Mouse (Mus musculus): ENCODE measurements around the gene Stk32c. TPM values are rescaled to one million over a fixed set of nuclear protein-coding genes. Genes with fewer than 3 reads are reported as not detected.

Gene Stk32c
- polyA plus RNA-seq, 1 experiment from 2014 or later: 0.16 TPM

DNA sequence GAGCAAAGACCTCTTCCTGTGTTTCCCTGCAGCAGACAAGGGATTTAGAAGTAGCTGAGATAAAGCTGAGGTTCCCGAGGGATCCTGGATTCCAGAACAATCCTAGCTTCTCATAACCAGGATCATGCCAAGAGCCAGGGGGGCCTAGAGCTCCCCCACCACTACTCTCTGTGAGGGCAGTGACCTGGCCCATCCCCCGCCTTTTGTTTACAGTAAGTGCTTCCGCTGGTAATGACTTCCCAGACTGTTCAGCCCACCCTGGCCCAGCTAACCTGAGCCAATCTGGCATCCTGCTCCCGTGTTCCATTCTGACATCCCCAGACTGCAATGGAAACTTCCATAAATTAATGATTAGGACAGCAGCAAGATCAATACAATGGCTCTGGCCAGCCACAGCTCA, 65.7 kb downstream of the Stk32c start:
- peaks cover 10% of the 10 kb centered on the region; the same call in 1 of the 2 replicates for H3K4me1 ChIP-seq (ENCODE audit: insufficient read depth)
- no peaks in the 10 kb centered on the region for H3K36me3 ChIP-seq (ENCODE audit: insufficient read depth)
- no peak overlapping the region for H3K27ac ChIP-seq (ENCODE audit: low read depth)
- no peak for TF ChIP-seq CTCF (IDR thresholded peaks at IDR 0.05; ENCODE audit: low read depth)
- 9% methylated on average over 4 of the region's 4 CpGs for WGBS
- DNase-seq: no peak
- ATAC-seq (ENCODE audit: insufficient read depth): no peak
- H3K9ac ChIP-seq: no peak overlapping the region
- H3K27me3 ChIP-seq (ENCODE audit: insufficient read depth, low read length): no peaks in the 10 kb centered on the region
- no peak overlapping the region for H3K4me3 ChIP-seq (ENCODE audit: low read depth, low read length)
- no peak overlapping the region for H3K4me2 ChIP-seq
- no peaks in the 10 kb centered on the region for H3K9me3 ChIP-seq (ENCODE audit: low read depth, low read length)

DNA sequence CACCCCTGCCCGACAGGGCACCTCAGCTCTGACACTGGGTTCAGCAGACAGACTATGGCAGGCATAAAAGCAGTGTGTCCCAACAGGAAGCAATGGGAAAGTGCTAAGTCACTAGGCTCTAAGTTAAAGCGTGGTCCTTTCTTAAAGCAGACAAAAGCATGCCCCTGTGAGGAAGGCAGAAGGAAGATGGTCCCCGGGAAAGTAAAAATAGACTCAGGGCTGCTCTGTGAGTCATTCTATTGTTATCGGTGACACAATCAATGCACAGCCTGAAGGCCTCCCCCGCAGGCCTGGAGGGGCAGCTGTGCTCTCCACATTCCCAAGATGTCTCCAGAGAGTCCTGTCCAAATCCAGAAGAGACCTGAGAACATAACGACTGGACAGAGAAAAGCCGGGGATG, 67.2 kb downstream of the Stk32c start:
- DNase-seq (no peak), ATAC-seq (ENCODE audit: insufficient read depth) (no peak)
- H3K9ac ChIP-seq: no peak overlapping the region
- no peak overlapping the region for H3K4me3 ChIP-seq (ENCODE audit: low read depth, low read length)
- no peak overlapping the region for H3K27ac ChIP-seq (ENCODE audit: low read depth)
- H3K4me1 ChIP-seq (ENCODE audit: insufficient read depth): 0 out of 2 replicates have a peak, but pooled peaks cover 4% of the 10 kb centered on the region
- WGBS: 55% methylated on average over 7 of the region's 7 CpGs
- H3K27me3 ChIP-seq (ENCODE audit: insufficient read depth, low read length): no peaks in the 10 kb centered on the region
- no peak overlapping the region for H3K4me2 ChIP-seq
- TF ChIP-seq CTCF (IDR thresholded peaks at IDR 0.05; ENCODE audit: low read depth): no peak
- no peaks in the 10 kb centered on the region for H3K9me3 ChIP-seq (ENCODE audit: low read depth, low read length)
- no peaks in the 10 kb centered on the region for H3K36me3 ChIP-seq (ENCODE audit: insufficient read depth)

DNA sequence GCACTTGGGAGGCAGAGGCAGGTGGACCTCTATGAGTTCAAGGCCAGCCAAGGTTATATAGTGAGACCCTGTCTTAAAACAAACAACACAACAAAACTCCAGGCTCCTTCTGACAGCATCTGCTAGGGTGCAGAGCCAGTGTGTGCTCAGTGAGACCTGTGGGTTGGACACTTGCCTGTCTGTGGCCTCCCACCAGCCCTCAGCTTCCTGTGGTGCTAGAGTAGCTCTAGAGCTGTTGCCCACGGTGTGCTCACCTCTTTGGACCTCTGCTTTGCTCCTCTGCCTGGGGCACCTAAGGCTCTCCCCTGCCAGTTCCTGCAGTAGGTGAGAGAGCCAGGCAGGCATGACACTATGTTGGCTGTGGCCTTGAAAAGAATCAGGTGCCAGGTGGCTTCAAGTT, 69.3 kb downstream of the Stk32c start:
- ATAC-seq (ENCODE audit: insufficient read depth) (no peak), DNase-seq (no peak)
- TF ChIP-seq CTCF (IDR thresholded peaks at IDR 0.05; ENCODE audit: low read depth): no peak
- Histone ChIP-seq H3K4me1 (ENCODE audit: insufficient read depth) (0 out of 2 replicates have a peak, but pooled peaks cover 4% of the 10 kb centered on the region), H3K27ac (ENCODE audit: low read depth) (no peak overlapping the region), H3K4me3 (ENCODE audit: low read depth, low read length) (no peak overlapping the region), H3K27me3 (ENCODE audit: insufficient read depth, low read length) (no peaks in the 10 kb centered on the region), H3K36me3 (ENCODE audit: insufficient read depth) (no peaks in the 10 kb centered on the region), H3K9ac (no peak overlapping the region), H3K4me2 (no peak overlapping the region), H3K9me3 (ENCODE audit: low read depth, low read length) (no peaks in the 10 kb centered on the region)
- WGBS: 42% methylated on average over 1 of the region's 1 CpGs

DNA sequence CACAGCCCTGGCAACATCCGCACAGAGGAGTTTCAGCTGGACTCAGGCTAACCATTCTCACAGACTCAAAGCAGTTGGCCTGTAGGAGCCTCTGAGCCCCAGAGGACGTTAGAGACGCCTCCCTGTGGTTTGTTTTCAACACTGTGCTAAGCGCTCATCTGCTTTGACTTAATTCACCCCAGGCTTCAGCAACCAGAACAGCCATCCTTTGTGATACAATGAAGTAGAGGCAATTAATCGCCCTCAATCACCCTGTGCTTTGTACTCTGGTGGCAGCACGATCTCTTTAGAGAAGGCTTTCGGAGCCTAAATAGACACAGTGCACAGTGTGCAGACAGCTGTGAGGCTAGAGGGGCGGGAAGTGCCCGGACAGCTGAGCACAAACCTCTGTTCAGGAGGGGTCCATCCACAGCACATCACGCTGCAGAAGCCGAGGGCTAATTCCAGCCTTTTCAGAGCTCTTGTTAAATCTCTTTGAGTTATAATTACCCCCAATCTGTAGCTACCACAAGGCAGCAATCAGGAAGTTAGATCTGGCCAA, 73.1 kb downstream of the Stk32c start:
- no peak for TF ChIP-seq CTCF (IDR thresholded peaks at IDR 0.05; ENCODE audit: low read depth)
- Histone ChIP-seq H3K4me3 (ENCODE audit: low read depth, low read length) (no peak overlapping the region), H3K27me3 (ENCODE audit: insufficient read depth, low read length) (no peaks in the 10 kb centered on the region), H3K4me1 (ENCODE audit: insufficient read depth) (no peaks in the 10 kb centered on the region), H3K9ac (no peak overlapping the region), H3K9me3 (ENCODE audit: low read depth, low read length) (no peaks in the 10 kb centered on the region), H3K27ac (ENCODE audit: low read depth) (no peak overlapping the region), H3K36me3 (ENCODE audit: insufficient read depth) (no peaks in the 10 kb centered on the region), H3K4me2 (no peak overlapping the region)
- ATAC-seq (ENCODE audit: insufficient read depth) (no peak), DNase-seq (no peak)
- WGBS: 35% methylated on average over 11 of the region's 11 CpGs

DNA sequence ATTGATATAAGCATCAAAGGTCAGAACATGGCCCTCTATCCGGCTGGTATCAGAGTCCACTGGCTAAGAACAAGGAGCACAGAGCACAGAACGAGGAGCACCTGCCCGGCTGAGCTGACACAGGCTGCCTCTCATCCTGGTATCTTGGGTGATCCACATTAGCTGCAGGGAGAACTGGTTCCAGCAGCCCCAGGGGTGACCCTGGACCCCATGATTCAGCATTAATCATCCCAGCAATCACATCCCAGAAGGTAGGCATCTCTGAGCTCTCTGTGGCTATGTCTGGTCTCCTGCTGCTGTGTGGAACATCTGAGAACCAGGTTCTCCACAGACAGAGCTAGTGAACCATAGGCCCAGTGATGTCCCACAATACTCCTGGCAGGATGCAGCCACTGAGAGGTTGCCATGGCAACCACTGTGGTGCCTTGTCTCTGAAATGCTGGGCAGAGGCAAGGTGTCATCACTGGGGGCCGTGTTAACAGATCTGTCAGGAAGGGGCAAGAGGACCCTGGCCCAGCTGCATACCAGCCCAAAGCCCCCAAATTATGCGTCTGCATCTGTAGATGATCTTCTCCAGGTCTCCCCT, 76.1 kb downstream of the Stk32c start:
- H3K9me3 ChIP-seq (ENCODE audit: low read depth, low read length): no peaks in the 10 kb centered on the region
- no peak overlapping the region for H3K4me2 ChIP-seq
- DNase-seq (no peak), ATAC-seq (ENCODE audit: insufficient read depth) (no peak)
- no peaks in the 10 kb centered on the region for H3K36me3 ChIP-seq (ENCODE audit: insufficient read depth)
- no peaks in the 10 kb centered on the region for H3K4me1 ChIP-seq (ENCODE audit: insufficient read depth)
- 46% methylated on average over 5 of the region's 5 CpGs for WGBS
- no peak overlapping the region for H3K27ac ChIP-seq (ENCODE audit: low read depth)
- no peaks in the 10 kb centered on the region for H3K27me3 ChIP-seq (ENCODE audit: insufficient read depth, low read length)
- no peak overlapping the region for H3K4me3 ChIP-seq (ENCODE audit: low read depth, low read length)
- H3K9ac ChIP-seq: no peak overlapping the region
- TF ChIP-seq CTCF (IDR thresholded peaks at IDR 0.05; ENCODE audit: low read depth): no peak

DNA sequence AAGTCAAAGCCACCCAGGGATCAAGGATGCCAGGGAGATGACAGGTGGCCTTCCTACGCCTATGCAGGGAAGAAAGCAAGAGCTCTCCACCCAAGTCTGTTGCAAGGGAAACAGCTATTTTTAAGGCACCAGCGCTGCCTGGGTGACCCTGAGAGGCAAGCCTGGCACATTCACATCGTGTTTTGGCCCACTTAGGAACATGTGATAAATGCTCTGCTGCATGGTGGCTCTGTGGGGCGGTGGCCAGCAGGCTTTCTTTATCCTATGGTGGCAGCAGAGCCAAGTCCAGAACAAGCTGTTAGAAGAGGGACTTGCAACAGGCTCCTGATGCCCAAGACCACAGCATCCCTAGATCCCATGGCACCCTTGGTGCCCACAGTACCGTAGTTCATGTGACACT, 77.9 kb downstream of the Stk32c start:
- Histone ChIP-seq H3K4me3 (ENCODE audit: low read depth, low read length) (no peak overlapping the region), H3K27me3 (ENCODE audit: insufficient read depth, low read length) (no peaks in the 10 kb centered on the region), H3K9ac (no peak overlapping the region), H3K36me3 (ENCODE audit: insufficient read depth) (no peaks in the 10 kb centered on the region), H3K9me3 (ENCODE audit: low read depth, low read length) (no peaks in the 10 kb centered on the region), H3K27ac (ENCODE audit: low read depth) (no peak overlapping the region), H3K4me2 (no peak overlapping the region), H3K4me1 (ENCODE audit: insufficient read depth) (no peaks in the 10 kb centered on the region)
- ATAC-seq (ENCODE audit: insufficient read depth) (no peak), DNase-seq (no peak)
- TF ChIP-seq CTCF (IDR thresholded peaks at IDR 0.05; ENCODE audit: low read depth): no peak
- 73% methylated on average over 5 of the region's 5 CpGs for WGBS

DNA sequence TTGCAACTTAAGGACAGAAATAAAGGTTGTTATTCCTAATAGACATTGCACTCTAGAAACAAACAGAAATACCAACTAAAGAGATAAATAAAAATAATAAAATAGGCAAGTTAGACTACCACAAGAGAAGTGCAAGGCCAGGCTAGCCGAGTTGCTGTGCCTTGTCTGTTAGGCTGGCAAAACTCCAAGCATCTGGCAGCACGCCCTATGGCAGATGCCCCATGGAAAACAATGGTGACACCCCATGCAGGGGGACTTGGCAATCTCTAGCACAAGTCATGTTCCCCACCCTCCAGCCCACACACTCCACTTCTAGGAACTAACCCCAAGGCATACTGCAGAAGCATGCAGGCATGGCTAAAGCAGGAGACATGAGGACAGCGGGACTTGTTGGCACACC, 79.7 kb downstream of the Stk32c start:
- Histone ChIP-seq H3K36me3 (ENCODE audit: insufficient read depth) (no peaks in the 10 kb centered on the region), H3K27me3 (ENCODE audit: insufficient read depth, low read length) (no peaks in the 10 kb centered on the region), H3K27ac (ENCODE audit: low read depth) (no peak overlapping the region), H3K9me3 (ENCODE audit: low read depth, low read length) (no peaks in the 10 kb centered on the region), H3K4me1 (ENCODE audit: insufficient read depth) (no peaks in the 10 kb centered on the region), H3K4me2 (no peak overlapping the region), H3K9ac (no peak overlapping the region), H3K4me3 (ENCODE audit: low read depth, low read length) (no peak overlapping the region)
- DNase-seq: no peak
- no peak for ATAC-seq (ENCODE audit: insufficient read depth)
- no peak for TF ChIP-seq CTCF (IDR thresholded peaks at IDR 0.05; ENCODE audit: low read depth)
- 61% methylated on average over 3 of the region's 3 CpGs for WGBS

Data from lung, embryonic 14.5 days (tissue).